Mouse (Mus musculus) ES-Bruce4 (cell line): ENCODE results near the gene Tmem14a.

Source experiments
- CTCF ChIP-seq: IDR thresholded peaks from one replicate; pipeline ENCODE4 v1.8.1; 2011; ENCODE audit warnings: low read depth, low read length
- EP300 ChIP-seq: IDR thresholded peaks from 2 replicates; pipeline ENCODE4 v1.6.1; 2011; ENCODE audit warnings: low read depth, low read length; ENCODE audit not compliant: insufficient read depth

DNA sequence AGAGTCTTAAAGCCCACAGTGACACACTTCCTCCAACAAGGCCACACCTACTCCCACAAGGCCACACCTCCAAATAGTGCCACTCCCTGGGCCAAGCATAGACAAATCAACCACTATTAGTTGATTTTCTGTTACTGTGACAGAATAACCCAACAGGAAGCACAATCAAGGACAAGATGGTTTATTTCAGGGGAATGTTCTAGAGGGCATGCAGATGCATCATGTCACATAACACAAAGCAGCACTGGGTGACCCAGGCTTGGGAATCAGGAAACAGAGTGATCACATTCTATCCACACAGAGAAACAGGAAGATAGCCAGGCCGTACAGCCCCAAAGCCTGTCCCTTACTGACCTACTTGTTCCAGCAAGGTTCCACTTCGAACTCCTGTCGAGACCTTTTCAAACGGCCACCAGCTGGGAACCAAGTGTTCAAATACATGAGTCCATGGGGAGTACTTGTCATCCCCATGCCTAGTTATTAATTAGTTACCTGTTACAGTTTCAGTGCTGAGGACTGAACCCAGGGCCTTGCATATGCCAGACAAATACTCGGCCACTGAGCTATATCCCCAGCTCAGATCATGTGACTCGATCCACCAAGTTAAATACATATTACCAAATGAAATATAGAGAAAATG, 9.5 kb downstream of the Tmem14a start:
- no peak for TF ChIP-seq EP300
- TF ChIP-seq CTCF = no peak
